In the genomic region with DNA sequence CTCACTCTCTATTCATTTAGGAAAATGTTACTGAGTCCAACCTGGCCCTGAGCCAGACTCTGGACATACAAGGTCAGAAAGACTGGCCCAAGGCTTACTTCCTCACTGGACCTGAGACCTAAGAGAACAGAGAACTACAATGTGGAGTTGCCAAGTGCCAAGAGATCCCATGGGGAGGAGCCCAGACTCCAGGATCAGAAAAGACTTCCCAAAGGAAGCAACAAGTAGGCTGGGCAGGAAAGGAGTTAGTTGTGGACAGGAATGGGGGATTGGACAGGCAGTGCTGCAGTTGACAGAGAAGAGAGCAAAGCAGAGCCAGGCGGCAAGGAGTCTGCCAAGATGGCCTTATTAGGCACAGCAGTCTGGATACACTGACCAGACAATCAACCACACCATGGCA, we compare ENCODE assay signal across 7 mouse cellular contexts.
DNase-seq lines count a peak whose midpoint lies in the region.

No protein-coding gene starts in this region.

- DNase-seq in ovary, postnatal 36 days (ENCODE audit: low spot score): peak; percentile 38
- DNase-seq in ovary, postnatal 10 days (ENCODE audit: low spot score): no peak
- DNase-seq in heart, adult 11 months: peak; percentile 99
- DNase-seq in kidney, postnatal 10 days: peak; percentile 79
- DNase-seq in testis, postnatal 14 days (ENCODE audit: low spot score): peak; percentile 76
- DNase-seq in thymus, postnatal 10 days (ENCODE audit: low spot score in 2 of 2): no peak
- no peak for DNase-seq in frontal cortex, postnatal 36 days (ENCODE audit: low spot score in 2 of 2)

Comparison
In these comparisons a context has a peak if more than half of its experiments do, and no peak if none do; other contexts are left out.
1. DNase-seq: peak in ovary, postnatal 36 days (single experiment), heart, adult 11 months (single experiment), kidney, postnatal 10 days (single experiment) and testis, postnatal 14 days (single experiment); none in ovary, postnatal 10 days (single experiment), thymus, postnatal 10 days (0 of 2) and frontal cortex, postnatal 36 days (0 of 2).